Mouse (Mus musculus) limb, embryonic 14.5 days (tissue): ENCODE measurements around the gene Wdr95. TPM values are rescaled to one million over a fixed set of nuclear protein-coding genes. Genes with fewer than 3 reads are reported as not detected.

Source experiments
- ATAC-seq: fragments of 200-750 bp; cut with Nextera tagmentation; 2 replicates; pipeline ENCODE4 v1.8.0; 2017; ENCODE audit warnings: low read depth, moderate number of reproducible peaks, moderate TSS enrichment; ENCODE audit not compliant: low FRiP score
- DNase-seq: peaks from one replicate; pipeline ENCODE4 v3.0.0-alpha.2; 2015; ENCODE audit warnings: low spot score
- H3K27ac ChIP-seq: fragments of 300-500 bp; sonication (generic); replicated peaks from 2 replicates; pipeline ENCODE4 v1.5.1; 2014; ENCODE audit warnings: low read depth, mild to moderate bottlenecking, low read length, moderate library complexity, mixed read lengths
- H3K27me3 ChIP-seq: fragments of 300-500 bp; sonication (generic); 2 replicates; pipeline ENCODE4 v1.6.1; 2014; ENCODE audit warnings: low read length, mixed read lengths; ENCODE audit not compliant: control insufficient read depth, insufficient read depth
- H3K36me3 ChIP-seq: fragments of 300-500 bp; sonication (generic); 2 replicates; pipeline ENCODE4 v1.6.1; 2014; ENCODE audit warnings: mild to moderate bottlenecking, low read length, moderate library complexity, mixed read lengths; ENCODE audit not compliant: control insufficient read depth, insufficient read depth
- H3K4me1 ChIP-seq: fragments of 300-500 bp; sonication (generic); 2 replicates; pipeline ENCODE4 v1.6.1; 2014; ENCODE audit warnings: antibody characterized with exemption, low read length, mixed read lengths; ENCODE audit not compliant: control insufficient read depth, insufficient read depth
- H3K4me2 ChIP-seq: fragments of 300-500 bp; sonication (generic); replicated peaks from 2 replicates; pipeline ENCODE4 v1.6.1; 2014; ENCODE audit warnings: low read depth, mild to moderate bottlenecking, low read length, moderate library complexity; ENCODE audit not compliant: severe bottlenecking
- H3K4me3 ChIP-seq: fragments of 300-500 bp; sonication (generic); replicated peaks from 2 replicates; pipeline ENCODE4 v1.5.1; 2014; ENCODE audit warnings: low read length
- H3K9ac ChIP-seq: fragments of 300-500 bp; sonication (generic); 2 replicates; pipeline ENCODE4 v1.6.1; 2014; ENCODE audit warnings: mild to moderate bottlenecking, low read depth, low read length, moderate library complexity; ENCODE audit not compliant: severe bottlenecking
- H3K9me3 ChIP-seq: fragments of 300-500 bp; sonication (generic); 2 replicates; pipeline ENCODE4 v1.6.1; 2016; ENCODE audit warnings: low read length; ENCODE audit not compliant: control insufficient read depth
- POLR2A ChIP-seq: fragments of 200-500 bp; IDR thresholded peaks from 2 replicates; pipeline ENCODE4 v1.8.0; 2012; ENCODE audit warnings: inconsistent platforms, mild to moderate bottlenecking, moderate library complexity, borderline replicate concordance; ENCODE audit not compliant: insufficient read depth, insufficient read length; ENCODE audit errors: extremely low read depth
- WGBS: fragments of 180-500 bp; shearing (Covaris S2); extraction: QIAGEN DNeasy Blood & Tissue Kit; methylation state at CpG from one replicate; pipeline ENCODE4 v1.1.7; 2014; 5-methylcytosine and 5-hydroxymethylcytosine counted together
- polyA plus RNA-seq, 2 experiments: library from polyadenylated mRNA; depleted of rRNA in 1 of 2; stranded (reverse) in 1 of 2; unstranded in 1 of 2; fragments of >200 nt; fragmentation: Nextera tagmentation in 1 of 2; extraction: Ambion mirVana in 1 of 2; gene quantifications; 2 replicates each; pipeline versions ENCODE4 v1.2.1 to v1.2.3; 2012 to 2014

The Wdr95 gene
- polyA plus RNA-seq, 2 experiments = 0.07 to 0.18 TPM

GRCm38 (mm10) chr5:149622152-149622551 is 93.7 kb downstream of the Wdr95 start:
- peaks cover 96% of the 10 kb centered on the region for H3K36me3 ChIP-seq
- no peak overlapping the region for H3K4me2 ChIP-seq
- no peak overlapping the region for H3K27ac ChIP-seq
- 58% methylated on average over 7 of the region's 7 CpGs for WGBS
- DNase-seq (no peak), ATAC-seq (no peak)
- H3K9ac ChIP-seq = no peak overlapping the region
- no peaks in the 10 kb centered on the region for H3K9me3 ChIP-seq
- H3K4me1 ChIP-seq = no peaks in the 10 kb centered on the region
- TF ChIP-seq POLR2A = no peak
- H3K4me3 ChIP-seq = no peak overlapping the region
- no peaks in the 10 kb centered on the region for H3K27me3 ChIP-seq

- no peak overlapping the region for H3K9ac ChIP-seq
- peaks cover 96% of the 10 kb centered on the region for H3K36me3 ChIP-seq
- 68% methylated on average over 6 of the region's 6 CpGs for WGBS
These were observed 94.2 kb downstream of the Wdr95 start for GRCm38 (mm10) chr5:149622644-149623043.

GRCm38 (mm10) chr5:149623815-149624675 is 95.6 kb downstream of the Wdr95 start:
- no peak for ATAC-seq
- TF ChIP-seq POLR2A = no peak
- no peak overlapping the region for H3K4me2 ChIP-seq
- DNase-seq = no peak
- no peaks in the 10 kb centered on the region for H3K27me3 ChIP-seq
- no peak overlapping the region for H3K9ac ChIP-seq
- no peak overlapping the region for H3K4me3 ChIP-seq
- H3K9me3 ChIP-seq = no peaks in the 10 kb centered on the region
- peaks cover 94% of the 10 kb centered on the region for H3K36me3 ChIP-seq
- WGBS = 88% methylated on average over 8 of the region's 8 CpGs
- H3K27ac ChIP-seq = no peak overlapping the region
- no peaks in the 10 kb centered on the region for H3K4me1 ChIP-seq

More at GRCm38 (mm10) chr5:149622644-149623043, 94.2 kb downstream of the Wdr95 start:
- Histone ChIP-seq H3K27me3 (no peaks in the 10 kb centered on the region), H3K27ac (no peak overlapping the region), H3K4me3 (no peak overlapping the region), H3K4me1 (no peaks in the 10 kb centered on the region), H3K9me3 (no peaks in the 10 kb centered on the region), H3K4me2 (no peak overlapping the region)
- ATAC-seq (no peak), DNase-seq (no peak)
- TF ChIP-seq POLR2A = no peak

- 84% methylated on average over 3 of the region's 3 CpGs for WGBS
- Histone ChIP-seq H3K27ac (no peak overlapping the region), H3K36me3 (peaks cover 97% of the 10 kb centered on the region), H3K4me2 (no peak overlapping the region), H3K9me3 (no peaks in the 10 kb centered on the region), H3K4me1 (no peaks in the 10 kb centered on the region), H3K27me3 (no peaks in the 10 kb centered on the region), H3K9ac (no peak overlapping the region), H3K4me3 (no peak overlapping the region)
- no peak for TF ChIP-seq POLR2A
- no peak for DNase-seq
- no peak for ATAC-seq
These were observed 97.1 kb downstream of the Wdr95 start for GRCm38 (mm10) chr5:149625547-149625946.

DNA sequence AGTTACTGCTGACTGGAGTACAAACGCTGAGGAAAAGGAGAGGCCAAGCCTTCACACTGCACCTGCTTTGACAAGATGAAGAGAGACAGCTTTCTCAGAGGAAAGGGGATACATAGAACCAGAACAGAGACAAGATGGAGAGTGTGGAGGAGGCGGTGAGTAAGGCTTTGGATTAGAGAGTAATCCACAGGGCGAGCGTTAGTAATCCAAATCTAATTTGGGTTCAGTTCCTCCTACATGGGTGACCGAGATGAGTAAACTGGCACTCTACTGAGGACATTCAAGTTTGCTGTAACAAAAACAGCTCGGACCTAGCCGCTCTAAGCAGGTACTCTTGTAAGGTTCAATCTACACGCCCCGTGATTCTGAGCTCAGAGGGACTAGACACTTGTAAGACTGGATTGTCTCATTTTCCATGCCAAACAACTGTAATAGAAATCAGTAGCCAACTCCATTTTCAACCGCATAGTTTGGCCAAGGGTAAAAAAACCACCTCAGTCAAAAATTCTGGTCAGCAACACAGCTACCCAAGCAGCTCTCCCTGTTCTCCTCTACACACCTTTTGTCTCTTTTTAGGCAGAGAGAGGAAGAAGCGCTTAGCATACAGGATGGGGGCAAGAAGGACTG is 106.0 kb downstream of the Wdr95 start:
- Histone ChIP-seq H3K9ac (peak overlapping the region; percentile 78), H3K4me3 (peak overlapping the region; percentile 78), H3K36me3 (peaks cover 42% of the 10 kb centered on the region), H3K4me2 (peak overlapping the region; percentile 72), H3K4me1 (peaks cover 10% of the 10 kb centered on the region; the same call in 1 of the 2 replicates), H3K27ac (no peak overlapping the region), H3K27me3 (no peaks in the 10 kb centered on the region), H3K9me3 (no peaks in the 10 kb centered on the region)
- TF ChIP-seq POLR2A = no peak
- DNase-seq = no peak
- no peak for ATAC-seq
- WGBS = 67% methylated on average over 11 of the region's 11 CpGs
